ENCODE assay signal across 20 mouse cellular contexts in the genomic region with DNA sequence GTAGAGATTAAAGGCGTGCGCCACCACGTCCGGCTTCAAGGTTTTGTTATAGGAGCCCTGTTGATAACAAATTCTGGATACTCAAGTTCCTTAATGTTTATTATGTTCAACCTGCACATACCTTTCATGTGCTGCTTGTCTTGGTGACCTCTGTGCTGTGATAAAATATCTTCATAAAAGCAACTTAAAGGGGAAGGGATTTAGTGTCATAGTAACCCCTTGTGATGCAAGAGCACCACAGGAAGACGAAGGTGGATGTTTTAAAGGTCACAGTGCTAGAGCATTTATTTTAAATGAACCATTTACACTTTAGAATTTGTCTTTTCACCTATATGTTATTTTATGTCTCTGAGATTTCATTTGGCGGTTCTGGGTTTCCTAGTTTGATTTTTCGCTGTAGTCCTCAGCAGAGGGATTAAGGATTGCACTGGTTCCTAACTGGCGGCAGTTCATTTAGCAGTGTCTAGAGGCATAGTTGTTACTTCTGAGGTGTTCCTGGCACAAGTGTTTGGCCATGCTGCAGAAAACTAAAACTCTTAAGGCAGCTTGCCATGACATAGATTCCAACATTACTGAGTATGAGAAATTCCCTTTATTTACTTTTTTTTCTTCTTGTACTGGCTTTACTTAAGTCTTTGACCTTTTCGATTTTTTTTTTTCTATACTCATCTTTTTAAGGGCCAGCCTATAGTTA. TPM values are rescaled to one million over a fixed set of nuclear protein-coding genes. Genes with fewer than 3 reads are reported as not detected.
DNase-seq lines count a peak whose midpoint lies in the region; ATAC-seq and TF ChIP-seq lines count a peak whose summit lies in the region.
"Had no signal": no experiment of that assay in that cellular context is flagged by ENCODE, and none has a peak within 500 bp of the region (broad histone marks: within the 10 kb centered on the region; RNA-seq: fewer than 3 reads in every experiment).

No protein-coding gene starts in this region.

- H3K4me1 ChIP-seq in liver, adult 2 months (ENCODE audit: control insufficient read depth, insufficient read depth, low read length) = peaks cover 23% of the 10 kb centered on the region
- H3K4me1 ChIP-seq in liver, embryonic 11.5 days (replicated peaks; ENCODE audit: control insufficient read depth, insufficient read depth, low read length) = peaks cover 16% of the 10 kb centered on the region
- H3K4me1 ChIP-seq in intestine, postnatal 0 days (replicated peaks; ENCODE audit: control insufficient read depth, insufficient read depth, low read length) = peaks cover 4% of the 10 kb centered on the region; the same call in 1 of the 2 replicates
- peaks cover 5% of the 10 kb centered on the region; the same call in 1 of the 2 replicates for H3K4me1 ChIP-seq in kidney, embryonic 16.5 days (ENCODE audit: insufficient read depth, low read length)
- H3K4me1 ChIP-seq in midbrain, embryonic 16.5 days (ENCODE audit: control insufficient read depth, insufficient read depth, low read length) = 0 out of 2 replicates have a peak, but pooled peaks cover 5% of the 10 kb centered on the region
- H3K4me1 ChIP-seq: forebrain, embryonic 13.5 days had no signal

- no peak for TF ChIP-seq CTCF in liver, adult 2 months (IDR thresholded peaks at IDR 0.05; ENCODE audit: low read depth, low read length)
- TF ChIP-seq CTCF in intestine, postnatal 0 days (IDR thresholded peaks at IDR 0.05; ENCODE audit: low read depth) = no peak

- no peak for ATAC-seq in liver, embryonic 11.5 days (replicated peaks; ENCODE audit: low FRiP score)
- ATAC-seq in intestine, postnatal 0 days = peak; percentile 15; the same call in 1 of the 2 replicates
- no peak for ATAC-seq in kidney, embryonic 16.5 days (ENCODE audit: low FRiP score, low TSS enrichment)
- ATAC-seq in midbrain, embryonic 16.5 days = no peak
- ATAC-seq: forebrain, embryonic 13.5 days; liver, postnatal 0 days had no signal

- WGBS in liver, adult 2 months = 77% methylated on average over 9 of the region's 9 CpGs
- WGBS in liver, embryonic 11.5 days = 88% methylated on average over 9 of the region's 9 CpGs
- WGBS in intestine, postnatal 0 days = 59% methylated on average over 9 of the region's 9 CpGs
- WGBS in kidney, embryonic 16.5 days = 88% methylated on average over 9 of the region's 9 CpGs
- 89% methylated on average over 9 of the region's 9 CpGs for WGBS in midbrain, embryonic 16.5 days

- H3K79me2 ChIP-seq in liver, adult 2 months (ENCODE audit: control insufficient read depth, insufficient read depth, low read length) = peaks cover 16% of the 10 kb centered on the region

- TF ChIP-seq POLR2A in liver, adult 2 months (IDR thresholded peaks at IDR 0.05; ENCODE audit: extremely low read depth, insufficient read depth, low read length) = no peak

- no peaks in the 10 kb centered on the region for H3K27me3 ChIP-seq in liver, adult 2 months (ENCODE audit: control insufficient read depth, insufficient read depth, low read length)
- no peaks in the 10 kb centered on the region for H3K27me3 ChIP-seq in liver, embryonic 11.5 days (replicated peaks; ENCODE audit: control insufficient read depth, insufficient read depth, low read length)
- no peaks in the 10 kb centered on the region for H3K27me3 ChIP-seq in intestine, postnatal 0 days (replicated peaks; ENCODE audit: control insufficient read depth, insufficient read depth, low read length)
- H3K27me3 ChIP-seq in kidney, embryonic 16.5 days (ENCODE audit: insufficient read depth, low read length) = no peaks in the 10 kb centered on the region
- H3K27me3 ChIP-seq in midbrain, embryonic 16.5 days (ENCODE audit: control insufficient read depth, insufficient read depth, low read depth, low read length) = no peaks in the 10 kb centered on the region
- H3K27me3 ChIP-seq: CH12.LX; forebrain, embryonic 13.5 days; limb, embryonic 15.5 days had no signal

- no peak overlapping the region for H3K27ac ChIP-seq in liver, adult 2 months (replicated peaks; ENCODE audit: insufficient read depth, low read depth, low read length)
- H3K27ac ChIP-seq in liver, embryonic 11.5 days (ENCODE audit: low read depth, low read length) = no peak overlapping the region
- H3K27ac ChIP-seq in intestine, postnatal 0 days (ENCODE audit: low read depth, low read length) = no peak overlapping the region
- no peak overlapping the region for H3K27ac ChIP-seq in kidney, embryonic 16.5 days (ENCODE audit: low read length)
- H3K27ac ChIP-seq in midbrain, embryonic 16.5 days (ENCODE audit: low read length) = no peak overlapping the region
- H3K27ac ChIP-seq: forebrain, embryonic 13.5 days; hindbrain, embryonic 14.5 days; limb, embryonic 15.5 days had no signal

- H3K4me3 ChIP-seq in liver, adult 2 months (ENCODE audit: insufficient read depth, low read depth, low read length) = no peak overlapping the region
- no peak overlapping the region for H3K4me3 ChIP-seq in liver, embryonic 11.5 days (ENCODE audit: low read depth, low read length)
- no peak overlapping the region for H3K4me3 ChIP-seq in intestine, postnatal 0 days (ENCODE audit: low read depth, low read length)
- no peak overlapping the region for H3K4me3 ChIP-seq in kidney, embryonic 16.5 days (ENCODE audit: low read length)
- no peak overlapping the region for H3K4me3 ChIP-seq in midbrain, embryonic 16.5 days (ENCODE audit: low read depth, low read length)
- H3K4me3 ChIP-seq: forebrain, embryonic 13.5 days; limb, embryonic 15.5 days had no signal

- H3K36me3 ChIP-seq in liver, adult 2 months (ENCODE audit: control insufficient read depth, insufficient read depth, low read length) = peaks cover 10% of the 10 kb centered on the region
- H3K36me3 ChIP-seq in liver, embryonic 11.5 days (ENCODE audit: control insufficient read depth, insufficient read depth, low read length) = peaks cover 5% of the 10 kb centered on the region; the same call in 1 of the 2 replicates
- 0 out of 2 replicates have a peak, but pooled peaks cover 5% of the 10 kb centered on the region for H3K36me3 ChIP-seq in intestine, postnatal 0 days (ENCODE audit: control insufficient read depth, insufficient read depth)
- H3K36me3 ChIP-seq in kidney, embryonic 16.5 days (ENCODE audit: insufficient read depth, low read length) = peaks cover 12% of the 10 kb centered on the region
- no peaks in the 10 kb centered on the region for H3K36me3 ChIP-seq in midbrain, embryonic 16.5 days (ENCODE audit: control insufficient read depth, insufficient read depth, low read length)

- H3K9me3 ChIP-seq in liver, embryonic 11.5 days (ENCODE audit: control insufficient read depth, low read length) = no peaks in the 10 kb centered on the region
- no peaks in the 10 kb centered on the region for H3K9me3 ChIP-seq in intestine, postnatal 0 days (ENCODE audit: control insufficient read depth)
- H3K9me3 ChIP-seq in kidney, embryonic 16.5 days (ENCODE audit: low read length) = no peaks in the 10 kb centered on the region
- no peaks in the 10 kb centered on the region for H3K9me3 ChIP-seq in midbrain, embryonic 16.5 days (replicated peaks; ENCODE audit: control insufficient read depth, low read length, poor library complexity, severe bottlenecking)
- H3K9me3 ChIP-seq: forebrain, embryonic 13.5 days; limb, embryonic 15.5 days had no signal

- peak; percentile 17 for DNase-seq in adrenal gland, postnatal 10 days
- no peak for DNase-seq in adrenal gland, postnatal 4 days (ENCODE audit: low spot score in 2 of 2)
- DNase-seq in liver, adult 2 months (ENCODE audit: extremely low read depth, low read depth, low spot score) = peak; percentile 37
- no peak for DNase-seq in liver, embryonic 11.5 days (ENCODE audit: low spot score)
- peak; percentile 34 for DNase-seq in brain, adult 2 months (ENCODE audit: low read depth, low spot score)
- DNase-seq: adrenal gland, adult 2 months; heart, postnatal 36 days; kidney, adult 18-20 months; kidney, postnatal 10 days; liver, postnatal 0 days; lung, postnatal 4 days; retina, postnatal 1 day; thymus, postnatal 25 days had no signal

- no peak overlapping the region for H3K4me2 ChIP-seq in liver, embryonic 11.5 days
- H3K4me2 ChIP-seq in intestine, postnatal 0 days (replicated peaks; ENCODE audit: low read depth) = no peak overlapping the region
- no peak overlapping the region for H3K4me2 ChIP-seq in kidney, embryonic 16.5 days (replicated peaks; ENCODE audit: low read depth, low read length)
- no peak overlapping the region for H3K4me2 ChIP-seq in midbrain, embryonic 16.5 days (ENCODE audit: low read length)
- H3K4me2 ChIP-seq: forebrain, embryonic 13.5 days; hindbrain, embryonic 14.5 days; limb, embryonic 15.5 days had no signal

- no peak overlapping the region for H3K9ac ChIP-seq in liver, adult 2 months (ENCODE audit: low read depth, low read length)
- H3K9ac ChIP-seq in liver, embryonic 11.5 days (ENCODE audit: low read depth, low read length) = no peak overlapping the region
- H3K9ac ChIP-seq in intestine, postnatal 0 days (ENCODE audit: low read depth, low read length) = no peak overlapping the region
- H3K9ac ChIP-seq in kidney, embryonic 16.5 days (replicated peaks; ENCODE audit: low read length) = no peak overlapping the region
- H3K9ac ChIP-seq in midbrain, embryonic 16.5 days (ENCODE audit: low read depth, low read length) = no peak overlapping the region
- H3K9ac ChIP-seq: forebrain, embryonic 13.5 days; hindbrain, embryonic 14.5 days; limb, embryonic 15.5 days; liver, postnatal 0 days had no signal

RNA-seq across cellular contexts. Expression of a gene that starts 15.4 kb away (rescaled TPM):
- total RNA-seq in adrenal gland, postnatal 10 days (2021) = 10 to 100 TPM; 64.2 to 68.3 TPM
- 10 to 100 TPM; 69.7 to 74.9 TPM for total RNA-seq in adrenal gland, postnatal 4 days (2021)
- 27.4 and 28.1 TPM in 2 replicates for total RNA-seq in liver, adult 2 months (2014; rRNA removed)
- polyA plus RNA-seq in liver, adult 2 months (2012; rRNA removed) = 8.3 and 10.6 TPM in 2 replicates
- polyA plus RNA-seq in liver, embryonic 11.5 days (2014; fragmentation: Nextera tagmentation; extraction: Ambion mirVana) = 25.0 and 26.5 TPM in 2 replicates
- polyA plus RNA-seq in intestine, postnatal 0 days (2015; fragmentation: Nextera tagmentation; extraction: Ambion mirVana) = 8.6 and 10.0 TPM in 2 replicates
- 16.7 and 17.7 TPM in 2 replicates for polyA plus RNA-seq in kidney, embryonic 16.5 days (2015; fragmentation: Nextera tagmentation; extraction: Ambion mirVana)
- 16.2 and 19.2 TPM in 2 replicates for polyA plus RNA-seq in midbrain, embryonic 16.5 days (2015; fragmentation: Nextera tagmentation; extraction: Ambion mirVana)

Comparison
In these comparisons a context has a peak if more than half of its experiments do, and no peak if none do; other contexts are left out.
1. DNase-seq: peak in adrenal gland, postnatal 10 days (single experiment), liver, adult 2 months (single experiment) and brain, adult 2 months (single experiment); none in adrenal gland, postnatal 4 days (0 of 2) and liver, embryonic 11.5 days (single experiment).